Mouse (Mus musculus) regulatory T cell (primary cell): ENCODE data around the gene Oxsr1.

ENCODE experiments used
- in situ Hi-C: fragments of 300-600 bp; cut with MboI, MseI; formaldehyde crosslinking; loops from one replicate; pipeline ENCODE4 v1.15.1; 2025; ENCODE audit warnings: high pct_unique_total_duplicates

The Oxsr1 gene

GRCm38 (mm10) chr9:119339106-119339505, 16.9 kb upstream of the Oxsr1 start:
- in situ Hi-C loops, result no loop called here

GRCm38 (mm10) chr9:119338350-119338749, 16.1 kb upstream of the Oxsr1 start:
- in situ Hi-C loops, result no loop called here

- in situ Hi-C loops, result no loop called here
Measured at GRCm38 (mm10) chr9:119337842-119338241, 15.6 kb upstream of the Oxsr1 start.

- in situ Hi-C loops, result no loop called here
Measured at GRCm38 (mm10) chr9:119335571-119335970, 13.3 kb upstream of the Oxsr1 start.

GRCm38 (mm10) chr9:119334834-119335233, 12.6 kb upstream of the Oxsr1 start:
- in situ Hi-C loops, result no loop called here

GRCm38 (mm10) chr9:119334324-119334723, 12.1 kb upstream of the Oxsr1 start:
- in situ Hi-C loops, result no loop called here

- in situ Hi-C loops, result no loop called here
Measured at GRCm38 (mm10) chr9:119330186-119330963, 8.1 kb upstream of the Oxsr1 start.

GRCm38 (mm10) chr9:119328488-119328887, 6.3 kb upstream of the Oxsr1 start:
- in situ Hi-C loops, result no loop called here

- in situ Hi-C loops, result no loop called here
Measured at GRCm38 (mm10) chr9:119324130-119324529, 1.9 kb upstream of the Oxsr1 start.

GRCm38 (mm10) chr9:119323260-119323645, 1.0 kb upstream of the Oxsr1 start:
- in situ Hi-C loops, result no loop called here

GRCm38 (mm10) chr9:119321392-119322229, 616 bp downstream of the Oxsr1 start:
- in situ Hi-C loops, result no loop called here

- in situ Hi-C loops, result no loop called here
Measured at GRCm38 (mm10) chr9:119320946-119321345, 1.3 kb downstream of the Oxsr1 start.

- in situ Hi-C loops, result no loop called here
Measured at GRCm38 (mm10) chr9:119320446-119320845, 1.8 kb downstream of the Oxsr1 start.

- in situ Hi-C loops, result loop anchor here (5.0 kb wide), 1 partner anchor 38 kb away; the partner anchor contains the start of gene Xylb
Measured at GRCm38 (mm10) chr9:119318891-119319290, 3.3 kb downstream of the Oxsr1 start.

- in situ Hi-C loops, result no loop called here
Measured at GRCm38 (mm10) chr9:119313096-119313495, 9.1 kb downstream of the Oxsr1 start.

- in situ Hi-C loops, result no loop called here
Measured at GRCm38 (mm10) chr9:119309067-119309466, 13.2 kb downstream of the Oxsr1 start.

- in situ Hi-C loops, result no loop called here
Measured at GRCm38 (mm10) chr9:119305863-119306262, 16.4 kb downstream of the Oxsr1 start.

- in situ Hi-C loops, result no loop called here
Measured at GRCm38 (mm10) chr9:119298563-119298962, 23.7 kb downstream of the Oxsr1 start.

GRCm38 (mm10) chr9:119297696-119298095, 24.5 kb downstream of the Oxsr1 start:
- in situ Hi-C loops, result no loop called here

GRCm38 (mm10) chr9:119290791-119291190, 31.4 kb downstream of the Oxsr1 start:
- in situ Hi-C loops, result no loop called here

- in situ Hi-C loops, result no loop called here
Measured at GRCm38 (mm10) chr9:119280894-119281682, 41.1 kb downstream of the Oxsr1 start.

GRCm38 (mm10) chr9:119278031-119278430, 44.2 kb downstream of the Oxsr1 start:
- in situ Hi-C loops, result no loop called here
